Mouse (Mus musculus): Measurements from ENCODE around the gene Sipa1l1.

- TF ChIP-seq POLR2A (IDR thresholded peaks at IDR 0.05; ENCODE audit: extremely low read depth, insufficient read depth, low read length) = no peak
- TF ChIP-seq CTCF (IDR thresholded peaks at IDR 0.05; ENCODE audit: extremely low read depth, insufficient read depth, low read length) = no peak
Measured at GRCm38 (mm10) chr12:82458017-82458416, 288.9 kb downstream of the Sipa1l1 start.

All from cortical plate, adult 2 months (tissue).